Mouse (Mus musculus) ES-E14 (cell line): ENCODE data around the gene Mybpc1.

Experiments used
- CHD2 ChIP-seq: IDR thresholded peaks from 2 replicates; pipeline ENCODE4 v1.6.1; 2014; ENCODE audit warnings: mild to moderate bottlenecking, low read depth, low read length, inconsistent platforms
- HCFC1 ChIP-seq: IDR thresholded peaks from 2 replicates; pipeline ENCODE4 v1.6.1; 2012; ENCODE audit warnings: low read length, inconsistent platforms, borderline replicate concordance; ENCODE audit not compliant: insufficient read depth
- MAFK ChIP-seq: IDR thresholded peaks from 2 replicates; pipeline ENCODE4 v1.6.1; 2014; ENCODE audit warnings: mild to moderate bottlenecking, low read depth, low read length, inconsistent platforms; ENCODE audit not compliant: insufficient read depth

- TF ChIP-seq HCFC1 (no peak), CHD2 (no peak), MAFK (no peak)
These were observed 112.3 kb downstream of the Mybpc1 start for GRCm38 (mm10) chr10:88492658-88493057.
